Mouse (Mus musculus): ENCODE measurements around the gene Mthfd1l.
"Not testable (repeated sequence)": the region's sequence is repeated elsewhere in the genome, so short reads cannot be mapped to it uniquely, and the experiment has no call there.

Mthfd1l gene

DNA sequence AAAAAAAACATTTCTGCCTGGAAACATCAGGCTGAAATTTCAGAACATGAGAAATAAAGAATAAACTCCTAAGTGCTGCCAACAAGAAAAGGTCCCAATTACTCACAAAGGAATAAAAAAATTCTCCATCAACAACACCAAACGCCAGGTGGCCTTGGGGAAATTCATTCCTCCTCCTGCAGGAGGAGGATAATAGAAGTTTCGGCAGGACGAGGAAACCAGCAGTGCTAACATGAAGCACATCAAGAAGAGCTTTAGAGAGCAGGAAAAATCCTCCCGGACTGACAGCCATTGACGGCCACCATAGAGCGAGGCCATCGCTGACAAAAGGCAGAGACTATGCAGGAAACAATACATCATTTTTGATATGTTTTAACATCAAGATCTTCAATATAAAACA is 71.5 kb downstream of the Mthfd1l start:
- no peak for DNase-seq (ENCODE audit: low spot score)

DNA sequence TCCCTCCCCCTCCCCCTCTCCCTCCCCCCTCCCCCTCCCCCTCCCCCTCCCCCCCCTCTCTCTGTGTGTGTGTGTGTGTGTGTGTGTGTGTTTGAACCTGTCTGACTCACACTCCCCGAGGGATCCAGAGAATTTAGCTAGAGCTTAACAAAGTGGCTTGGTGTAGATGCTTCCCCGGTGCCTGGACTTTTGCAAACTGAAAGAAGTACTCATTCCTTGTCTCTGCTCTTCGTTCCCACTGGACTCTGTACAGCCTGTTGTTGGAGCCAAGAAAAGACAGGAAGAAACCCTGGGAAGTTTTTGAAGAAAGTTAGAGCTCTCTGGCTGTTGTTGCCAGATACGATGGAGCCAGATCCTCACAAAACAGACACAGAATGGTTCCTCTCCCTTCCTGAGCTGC is 73.6 kb downstream of the Mthfd1l start:
- no peak for DNase-seq (ENCODE audit: low spot score)

GRCm38 (mm10) chr10:4047666-4048065 is 74.7 kb downstream of the Mthfd1l start:
- no peak for DNase-seq (ENCODE audit: low spot score)

GRCm38 (mm10) chr10:4050236-4050635 is 77.3 kb downstream of the Mthfd1l start:
- DNase-seq (ENCODE audit: low spot score) = no peak

GRCm38 (mm10) chr10:4052711-4053110 is 79.8 kb downstream of the Mthfd1l start:
- no peak for DNase-seq (ENCODE audit: low spot score)

DNA sequence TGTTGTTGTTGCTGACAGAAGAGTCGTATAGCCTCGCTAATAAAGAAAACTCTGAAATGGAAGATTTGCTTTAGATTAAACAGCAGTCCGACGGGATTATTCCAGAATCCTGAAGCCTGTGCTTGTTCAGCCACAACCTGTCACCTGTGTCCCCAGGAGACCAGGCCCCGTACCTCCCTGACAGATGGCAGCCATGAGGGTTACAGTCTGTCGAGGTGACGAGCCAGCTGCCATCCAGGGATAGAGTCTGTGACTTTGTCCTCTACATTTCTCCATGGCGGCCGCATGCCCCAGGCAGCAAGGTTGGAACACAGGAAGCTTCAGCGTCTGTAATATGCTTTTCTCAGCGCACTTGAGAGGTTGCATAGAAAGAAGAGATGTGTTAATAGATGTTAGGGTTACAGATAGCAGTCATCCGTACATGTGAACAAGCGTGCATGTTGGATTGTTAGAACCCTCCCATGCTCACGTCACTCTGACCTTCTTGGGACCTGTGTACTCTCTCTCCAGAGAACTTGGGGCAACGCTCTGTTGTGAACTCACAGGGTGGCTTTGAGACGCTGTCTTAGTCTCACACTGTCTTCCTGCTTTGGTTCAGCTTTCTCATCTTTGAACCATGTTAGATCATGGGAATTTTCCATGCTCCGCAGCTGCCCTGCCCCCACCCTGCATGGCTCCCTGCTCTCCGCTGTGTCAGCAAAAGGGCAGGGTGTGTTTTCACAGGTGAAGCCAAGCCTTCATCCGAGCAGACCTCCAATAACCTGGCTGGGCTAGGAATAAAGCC is 80.6 kb downstream of the Mthfd1l start:
- DNase-seq (ENCODE audit: low spot score) = no peak

DNA sequence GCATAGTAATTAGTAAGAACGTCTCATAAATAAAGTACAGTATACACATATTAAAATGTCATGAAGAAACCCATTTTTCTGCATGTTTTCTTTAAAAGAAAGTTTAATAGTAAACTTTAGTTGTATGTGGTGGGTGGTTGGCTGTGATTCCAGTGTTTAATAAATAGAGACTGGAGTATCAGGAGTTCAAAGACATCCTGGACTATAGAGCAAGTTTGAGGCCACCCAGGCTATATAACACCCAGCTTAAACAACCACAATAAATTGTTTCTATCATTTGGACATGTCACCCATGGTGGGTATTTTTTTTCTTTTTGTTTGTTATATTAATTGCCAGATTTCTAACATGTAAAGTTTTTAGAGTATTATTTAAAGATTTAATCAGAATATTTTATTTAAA is 81.7 kb downstream of the Mthfd1l start:
- no peak for DNase-seq (ENCODE audit: low spot score)

GRCm38 (mm10) chr10:4057397-4057796 is 84.5 kb downstream of the Mthfd1l start:
- DNase-seq (ENCODE audit: low spot score) = no peak

- no peak for DNase-seq (ENCODE audit: low spot score)
Observed at GRCm38 (mm10) chr10:4057832-4058231, 84.9 kb downstream of the Mthfd1l start.

GRCm38 (mm10) chr10:4061071-4061987 is 88.4 kb downstream of the Mthfd1l start:
- no peak for DNase-seq (ENCODE audit: low spot score)

GRCm38 (mm10) chr10:4063537-4063936 is 90.6 kb downstream of the Mthfd1l start:
- DNase-seq (ENCODE audit: low spot score) = no peak

DNA sequence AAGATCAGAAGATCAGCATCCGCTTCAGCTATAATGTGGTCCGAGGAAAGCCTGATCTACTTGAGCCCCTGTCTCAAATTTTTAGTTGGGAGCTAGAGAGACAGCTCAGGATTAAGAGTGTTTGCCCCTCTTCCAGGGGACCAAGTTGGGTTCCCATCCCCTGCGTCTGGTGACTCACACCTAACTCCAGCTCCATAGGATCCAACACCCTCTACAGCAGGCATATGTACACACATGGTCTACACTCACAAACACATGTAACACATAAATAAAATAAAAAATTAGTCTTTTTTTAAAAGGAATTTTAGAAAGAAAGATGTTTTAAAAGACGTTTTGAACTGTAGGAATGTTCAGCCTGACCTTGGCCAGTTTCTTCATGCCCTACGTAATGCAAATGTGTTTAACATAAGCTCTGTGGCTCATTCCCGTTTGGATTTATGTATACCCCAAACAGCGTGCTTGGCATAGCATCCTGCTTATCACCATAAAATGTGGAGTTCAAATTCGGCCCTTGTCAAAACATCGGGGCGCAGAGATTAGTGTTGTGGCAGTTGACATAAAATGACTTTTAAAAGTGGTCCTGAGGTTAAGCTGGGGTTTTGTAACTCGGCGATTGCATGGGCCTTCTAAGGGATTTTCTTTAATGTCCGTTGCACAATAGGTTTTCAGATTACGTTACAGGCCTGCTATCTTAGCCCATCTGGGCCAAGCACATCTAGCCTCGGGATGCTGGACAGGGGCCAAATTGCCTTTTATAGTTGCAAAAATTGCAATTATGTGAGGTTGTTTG is 92.6 kb downstream of the Mthfd1l start:
- no peak for DNase-seq (ENCODE audit: low spot score)

- DNase-seq (ENCODE audit: low spot score) = no peak
Observed at GRCm38 (mm10) chr10:4069258-4069826, 96.4 kb downstream of the Mthfd1l start.

- DNase-seq (ENCODE audit: low spot score) = no peak
Observed at GRCm38 (mm10) chr10:4070061-4070460, 97.1 kb downstream of the Mthfd1l start.

- DNase-seq (ENCODE audit: low spot score) = no peak
Observed at GRCm38 (mm10) chr10:4071069-4071844, 98.3 kb downstream of the Mthfd1l start.

- no peak for DNase-seq (ENCODE audit: low spot score)
Observed at GRCm38 (mm10) chr10:4071845-4072345, 99.0 kb downstream of the Mthfd1l start.

DNA sequence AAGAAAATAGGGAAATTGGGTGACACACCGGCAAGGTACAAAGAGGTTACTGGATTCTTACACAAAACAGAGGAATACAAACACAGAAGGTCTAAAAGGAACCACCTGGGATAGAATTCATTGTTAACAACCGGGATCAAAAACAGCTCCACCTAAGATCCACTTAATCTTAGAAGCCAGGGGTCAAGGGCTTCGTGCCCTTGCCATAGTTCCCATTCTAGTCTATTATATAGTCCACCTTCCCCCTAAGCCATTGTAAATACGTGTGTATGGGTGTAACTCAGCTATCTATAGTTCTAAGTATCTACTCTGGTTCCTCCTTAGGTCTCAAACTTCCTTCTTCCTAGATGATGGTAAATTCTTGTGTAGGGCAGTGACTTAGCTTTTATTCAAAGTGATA is 99.6 kb downstream of the Mthfd1l start:
- not testable (repeated sequence) for DNase-seq (ENCODE audit: low spot score)

- no peak for DNase-seq (ENCODE audit: low spot score)
Observed at GRCm38 (mm10) chr10:4078220-4078840, 105.4 kb downstream of the Mthfd1l start.

GRCm38 (mm10) chr10:4078979-4079630 is 106.2 kb downstream of the Mthfd1l start:
- no peak for DNase-seq (ENCODE audit: low spot score)
